Mouse (Mus musculus) forebrain, postnatal 0 days (tissue): ENCODE results near the gene Serpine2. TPM values are rescaled to one million over a fixed set of nuclear protein-coding genes. Genes with fewer than 3 reads are reported as not detected.

Source experiments
- ATAC-seq: fragments of 200-750 bp; cut with Nextera tagmentation; 2 replicates; pipeline ENCODE4 v1.8.0; 2017; ENCODE audit warnings: mild to moderate bottlenecking, moderate library complexity
- DNase-seq: peaks from one replicate; pipeline ENCODE4 v3.0.0-alpha.2; 2015
- H3K27ac ChIP-seq: fragments of 300-500 bp; sonication (generic); 2 replicates; pipeline ENCODE4 v1.5.1; 2014; ENCODE audit warnings: low read depth, mild to moderate bottlenecking, antibody characterized with exemption, low read length, moderate library complexity, mixed read lengths
- H3K27me3 ChIP-seq: fragments of 300-500 bp; sonication (generic); 2 replicates; pipeline ENCODE4 v1.6.1; 2014; ENCODE audit warnings: mild to moderate bottlenecking, low read length, mixed read lengths; ENCODE audit not compliant: insufficient read depth
- H3K36me3 ChIP-seq: fragments of 300-500 bp; sonication (generic); 2 replicates; pipeline ENCODE4 v1.6.1; 2014; ENCODE audit warnings: mild to moderate bottlenecking, moderate library complexity; ENCODE audit not compliant: insufficient read depth
- H3K4me1 ChIP-seq: fragments of 300-500 bp; sonication (generic); 2 replicates; pipeline ENCODE4 v1.6.1; 2014; ENCODE audit warnings: antibody characterized with exemption; ENCODE audit not compliant: insufficient read depth
- H3K4me2 ChIP-seq: fragments of 300-500 bp; sonication (generic); 2 replicates; pipeline ENCODE4 v1.6.1; 2014; ENCODE audit warnings: low read depth, mild to moderate bottlenecking, moderate library complexity
- H3K4me3 ChIP-seq: fragments of 300-500 bp; sonication (generic); 2 replicates; pipeline ENCODE4 v1.5.1; 2014; ENCODE audit warnings: low read depth, low read length, mixed read lengths
- H3K9ac ChIP-seq: fragments of 300-500 bp; sonication (generic); 2 replicates; pipeline ENCODE4 v1.6.1; 2014; ENCODE audit warnings: mild to moderate bottlenecking
- H3K9me3 ChIP-seq: fragments of 300-500 bp; sonication (generic); 2 replicates; pipeline ENCODE4 v1.6.1; 2016; ENCODE audit warnings: low read length
- CTCF ChIP-seq: sonication (generic); IDR thresholded peaks from 2 replicates; pipeline ENCODE4 v1.5.1; 2016; ENCODE audit warnings: antibody characterized with exemption, control low read depth, low read depth
- WGBS: fragments of 180-500 bp; shearing (Covaris S2); extraction: QIAGEN DNeasy Blood & Tissue Kit; methylation state at CpG from one replicate; pipeline ENCODE4 v1.1.7; 2014; 5-methylcytosine and 5-hydroxymethylcytosine counted together
- polyA plus RNA-seq: library from polyadenylated mRNA; unstranded; fragments of >200 nt; fragmentation: Nextera tagmentation; extraction: Ambion mirVana; gene quantifications from 2 replicates; pipeline ENCODE4 v1.2.1, GENCODE M21; 2015
- total RNA-seq: library from RNA; depleted of rRNA; stranded (reverse); fragments of >200 nt; gene quantifications from 2 replicates; pipeline ENCODE4 v1.2.3, GENCODE M21; 2014; rRNA removed

Gene Serpine2
- total and polyA plus RNA-seq, 2 experiments from 2014 or later: 138 to 210 TPM

GRCm38 (mm10) chr1:79752015-79752695 is 108.8 kb downstream of the Serpine2 start:
- 86% methylated on average over 7 of the region's 7 CpGs for WGBS
- no peak for TF ChIP-seq CTCF
- Histone ChIP-seq H3K4me2 (no peak overlapping the region), H3K27me3 (no peaks in the 10 kb centered on the region), H3K27ac (no peak overlapping the region; the same call in 1 of the 2 replicates), H3K4me1 (no peaks in the 10 kb centered on the region), H3K9ac (no peak overlapping the region), H3K9me3 (no peaks in the 10 kb centered on the region), H3K36me3 (no peaks in the 10 kb centered on the region; the same call in 1 of the 2 replicates), H3K4me3 (no peak overlapping the region)
- DNase-seq: no peak
- no peak for ATAC-seq

DNA sequence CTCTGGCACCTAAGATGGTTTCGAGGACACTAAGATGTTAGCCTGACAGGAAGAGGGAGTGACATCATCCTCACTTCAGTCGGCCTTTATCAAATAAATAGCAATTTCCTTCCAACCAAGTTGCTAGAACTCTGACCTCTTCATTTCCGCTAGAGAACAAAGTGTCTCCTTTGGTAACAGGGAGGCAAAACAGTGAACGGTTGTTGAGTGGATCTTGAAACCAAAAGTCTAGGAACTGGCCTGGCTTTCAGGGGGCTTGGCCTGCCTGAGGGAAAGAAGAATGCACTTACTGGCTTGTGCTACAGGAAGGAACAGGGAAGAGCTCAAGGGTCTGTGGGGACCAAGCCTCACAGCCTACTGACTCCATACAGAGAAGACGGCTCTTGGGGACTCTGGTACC is 109.8 kb downstream of the Serpine2 start:
- H3K36me3 ChIP-seq: no peaks in the 10 kb centered on the region; the same call in 1 of the 2 replicates
- ATAC-seq (no peak), DNase-seq (no peak)
- no peak overlapping the region for H3K4me3 ChIP-seq
- H3K4me2 ChIP-seq: no peak overlapping the region
- 87% methylated on average over 5 of the region's 5 CpGs for WGBS
- H3K27ac ChIP-seq: no peak overlapping the region
- TF ChIP-seq CTCF: no peak
- no peaks in the 10 kb centered on the region for H3K27me3 ChIP-seq
- H3K4me1 ChIP-seq: no peaks in the 10 kb centered on the region
- H3K9ac ChIP-seq: no peak overlapping the region
- H3K9me3 ChIP-seq: no peaks in the 10 kb centered on the region

GRCm38 (mm10) chr1:79746056-79746455 is 114.9 kb downstream of the Serpine2 start:
- Histone ChIP-seq H3K4me2 (no peak overlapping the region), H3K9ac (no peak overlapping the region), H3K27ac (no peak overlapping the region), H3K4me1 (no peaks in the 10 kb centered on the region), H3K27me3 (no peaks in the 10 kb centered on the region), H3K9me3 (no peaks in the 10 kb centered on the region), H3K36me3 (no peaks in the 10 kb centered on the region), H3K4me3 (no peak overlapping the region)
- no peak for DNase-seq
- 89% methylated on average over 4 of the region's 4 CpGs for WGBS
- ATAC-seq: no peak
- no peak for TF ChIP-seq CTCF

Other genes with a start within 250 kb of the Serpine2 start
- 0.43 and 3.2 TPM in 2 replicates for gene Ap1s3, start 189.2 kb downstream of the Serpine2 start, total RNA-seq
- 0.13 TPM in 1 of 2 replicates, not detected in the other for gene Ap1s3, start 189.2 kb downstream of the Serpine2 start, polyA plus RNA-seq
- gene Mrpl44, start 85.2 kb downstream of the Serpine2 start, total RNA-seq: 37.3 and 46.5 TPM in 2 replicates
- gene Mrpl44, start 85.2 kb downstream of the Serpine2 start, polyA plus RNA-seq: 33.3 and 34.8 TPM in 2 replicates
- gene Wdfy1, start 85.0 kb downstream of the Serpine2 start, total RNA-seq: 69.2 and 90.1 TPM in 2 replicates
- 47.0 and 72.8 TPM in 2 replicates for gene Wdfy1, start 85.0 kb downstream of the Serpine2 start, polyA plus RNA-seq